8 mouse cellular contexts compared by ENCODE assay signal in the genomic region with DNA sequence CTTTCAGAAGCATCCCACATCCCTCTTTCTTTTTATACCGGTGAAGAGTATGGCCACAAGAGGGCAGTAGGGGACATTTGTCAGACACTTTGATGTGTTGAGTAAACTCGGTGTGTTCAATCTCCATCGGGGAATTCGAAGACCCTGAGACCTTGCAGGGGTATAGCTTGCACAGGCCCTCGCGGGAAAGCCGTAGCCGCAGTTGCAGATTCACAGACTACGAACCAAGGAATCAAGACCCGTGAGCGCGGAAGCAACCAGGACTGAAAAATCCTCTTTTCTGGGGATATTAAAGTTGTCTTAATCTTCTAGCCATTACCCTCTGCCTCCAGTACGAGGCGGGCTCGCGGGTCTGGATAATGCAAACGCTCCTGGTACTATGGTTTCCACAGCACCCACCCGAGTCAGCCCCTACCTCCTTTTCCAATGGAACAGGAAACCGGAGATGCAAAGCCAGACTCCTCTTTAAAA. TPM values are rescaled to one million over a fixed set of nuclear protein-coding genes. Genes with fewer than 3 reads are reported as not detected.
A peak's percentile ranks its signal among the peaks of the same experiment; 100 is the strongest.
DNase-seq lines count a peak whose midpoint lies in the region; ATAC-seq and TF ChIP-seq lines count a peak whose summit lies in the region.

No protein-coding gene starts in this region.

- H3K4me3 ChIP-seq in embryonic facial prominence, embryonic 14.5 days (ENCODE audit: low read depth, low read length) = peak overlapping the region; percentile 74
- H3K4me3 ChIP-seq in heart, embryonic 10.5 days = peak overlapping the region; percentile 79
- H3K4me3 ChIP-seq in kidney, embryonic 14.5 days (ENCODE audit: low read length) = peak overlapping the region; percentile 72
- H3K4me3 ChIP-seq in limb, embryonic 15.5 days = peak overlapping the region; percentile 65
- peak overlapping the region; percentile 94 for H3K4me3 ChIP-seq in midbrain, postnatal 0 days (ENCODE audit: low read depth, low read length)
- H3K4me3 ChIP-seq in stomach, embryonic 15.5 days (replicated peaks) = peak overlapping the region; percentile 74

- no peaks in the 10 kb centered on the region for H3K27me3 ChIP-seq in embryonic facial prominence, embryonic 14.5 days (replicated peaks; ENCODE audit: control insufficient read depth, insufficient read depth, low read length)
- 0 out of 2 replicates have a peak, but pooled peaks cover 11% of the 10 kb centered on the region for H3K27me3 ChIP-seq in heart, embryonic 10.5 days (ENCODE audit: insufficient read depth, poor library complexity, severe bottlenecking)
- 0 out of 2 replicates have a peak, but pooled peaks cover 2% of the 10 kb centered on the region for H3K27me3 ChIP-seq in kidney, embryonic 14.5 days (ENCODE audit: control insufficient read depth, insufficient read depth, low read length)
- H3K27me3 ChIP-seq in limb, embryonic 15.5 days = peaks cover 5% of the 10 kb centered on the region; the same call in 1 of the 2 replicates
- no peaks in the 10 kb centered on the region for H3K27me3 ChIP-seq in midbrain, postnatal 0 days (ENCODE audit: insufficient read depth, low read length)
- H3K27me3 ChIP-seq in stomach, embryonic 15.5 days (replicated peaks) = no peaks in the 10 kb centered on the region

- no peak overlapping the region; the same call in 1 of the 2 replicates for H3K27ac ChIP-seq in embryonic facial prominence, embryonic 14.5 days (replicated peaks; ENCODE audit: low read depth, low read length)
- no peak overlapping the region; the same call in 1 of the 2 replicates for H3K27ac ChIP-seq in heart, embryonic 10.5 days
- H3K27ac ChIP-seq in kidney, embryonic 14.5 days (ENCODE audit: low read depth, low read length) = no peak overlapping the region
- 0 out of 2 replicates have a peak overlapping the region, but pooled peaks have one; percentile 81 for H3K27ac ChIP-seq in limb, embryonic 15.5 days
- H3K27ac ChIP-seq in midbrain, postnatal 0 days (ENCODE audit: low read depth, low read length) = peak overlapping the region; percentile 80
- no peak overlapping the region for H3K27ac ChIP-seq in stomach, embryonic 15.5 days

- ATAC-seq in embryonic facial prominence, embryonic 14.5 days (ENCODE audit: low read depth) = peak; percentile 37; the same call in 1 of the 2 replicates
- ATAC-seq in kidney, embryonic 14.5 days (ENCODE audit: low FRiP score, low TSS enrichment) = 0 out of 2 replicates have a peak, but pooled peaks have one; percentile 43
- ATAC-seq in limb, embryonic 15.5 days (ENCODE audit: insufficient number of reproducible peaks, low FRiP score, low TSS enrichment, low read depth) = no peak
- ATAC-seq in midbrain, postnatal 0 days (ENCODE audit: low FRiP score) = peak; percentile 76; the same call in 1 of the 2 replicates
- ATAC-seq in stomach, embryonic 15.5 days (ENCODE audit: insufficient read depth, low FRiP score, low read depth) = no peak

- no peaks in the 10 kb centered on the region for H3K36me3 ChIP-seq in embryonic facial prominence, embryonic 14.5 days (ENCODE audit: control insufficient read depth, insufficient read depth, low read length)
- no peaks in the 10 kb centered on the region for H3K36me3 ChIP-seq in heart, embryonic 10.5 days
- no peaks in the 10 kb centered on the region for H3K36me3 ChIP-seq in kidney, embryonic 14.5 days (ENCODE audit: control insufficient read depth, insufficient read depth, low read length)
- H3K36me3 ChIP-seq in limb, embryonic 15.5 days = no peaks in the 10 kb centered on the region
- no peaks in the 10 kb centered on the region for H3K36me3 ChIP-seq in midbrain, postnatal 0 days (ENCODE audit: insufficient read depth, low read length)
- H3K36me3 ChIP-seq in stomach, embryonic 15.5 days = no peaks in the 10 kb centered on the region

- peaks cover 13% of the 10 kb centered on the region for H3K4me1 ChIP-seq in embryonic facial prominence, embryonic 14.5 days (ENCODE audit: control insufficient read depth, insufficient read depth, low read length)
- H3K4me1 ChIP-seq in heart, embryonic 10.5 days = peaks cover 44% of the 10 kb centered on the region
- peaks cover 18% of the 10 kb centered on the region for H3K4me1 ChIP-seq in kidney, embryonic 14.5 days (ENCODE audit: control insufficient read depth, insufficient read depth, low read length)
- H3K4me1 ChIP-seq in limb, embryonic 15.5 days = peaks cover 28% of the 10 kb centered on the region
- peaks cover 5% of the 10 kb centered on the region; the same call in 1 of the 2 replicates for H3K4me1 ChIP-seq in midbrain, postnatal 0 days (ENCODE audit: insufficient read depth, low read length)
- peaks cover 24% of the 10 kb centered on the region; the same call in 1 of the 2 replicates for H3K4me1 ChIP-seq in stomach, embryonic 15.5 days

- no peaks in the 10 kb centered on the region for H3K9me3 ChIP-seq in embryonic facial prominence, embryonic 14.5 days (ENCODE audit: control insufficient read depth, low read length)
- H3K9me3 ChIP-seq in heart, embryonic 10.5 days = no peaks in the 10 kb centered on the region
- H3K9me3 ChIP-seq in kidney, embryonic 14.5 days (ENCODE audit: control insufficient read depth, low read length) = no peaks in the 10 kb centered on the region
- no peaks in the 10 kb centered on the region for H3K9me3 ChIP-seq in limb, embryonic 15.5 days
- no peaks in the 10 kb centered on the region for H3K9me3 ChIP-seq in midbrain, postnatal 0 days (ENCODE audit: low read length)
- H3K9me3 ChIP-seq in stomach, embryonic 15.5 days = no peaks in the 10 kb centered on the region

- peak overlapping the region; percentile 72; the same call in 1 of the 2 replicates for H3K9ac ChIP-seq in embryonic facial prominence, embryonic 14.5 days (ENCODE audit: low read depth, low read length)
- H3K9ac ChIP-seq in kidney, embryonic 14.5 days (ENCODE audit: low read depth, low read length) = 0 out of 2 replicates have a peak overlapping the region, but pooled peaks have one; percentile 77
- H3K9ac ChIP-seq in limb, embryonic 15.5 days = no peak overlapping the region
- peak overlapping the region; percentile 85; the same call in 1 of the 2 replicates for H3K9ac ChIP-seq in midbrain, postnatal 0 days (replicated peaks; ENCODE audit: low read length, poor library complexity, severe bottlenecking)
- H3K9ac ChIP-seq in stomach, embryonic 15.5 days = no peak overlapping the region

- peak overlapping the region; percentile 97 for H3K4me2 ChIP-seq in embryonic facial prominence, embryonic 14.5 days (ENCODE audit: low read depth, low read length)
- peak overlapping the region; percentile 92 for H3K4me2 ChIP-seq in kidney, embryonic 14.5 days (replicated peaks; ENCODE audit: low read depth, low read length)
- H3K4me2 ChIP-seq in limb, embryonic 15.5 days = peak overlapping the region; percentile 92
- peak overlapping the region; percentile 88 for H3K4me2 ChIP-seq in midbrain, postnatal 0 days (ENCODE audit: low read depth, low read length, poor library complexity, severe bottlenecking)
- H3K4me2 ChIP-seq in stomach, embryonic 15.5 days = peak overlapping the region; percentile 97

- TF ChIP-seq CTCF in midbrain, postnatal 0 days (IDR thresholded peaks at IDR 0.05) = peak; percentile 81

- under 1% methylated on average over 19 of the region's 19 CpGs for WGBS in embryonic facial prominence, embryonic 14.5 days
- 2% methylated on average over 19 of the region's 19 CpGs for WGBS in heart, embryonic 10.5 days
- 2% methylated on average over 19 of the region's 19 CpGs for WGBS in kidney, embryonic 14.5 days
- 3% methylated on average over 19 of the region's 19 CpGs for WGBS in limb, embryonic 15.5 days
- under 1% methylated on average over 19 of the region's 19 CpGs for WGBS in midbrain, postnatal 0 days
- WGBS in stomach, embryonic 15.5 days = 1% methylated on average over 19 of the region's 19 CpGs

- DNase-seq in 3T3-L1 (ENCODE audit: low read depth, low spot score) = peak; percentile 95
- peak; percentile 96 for DNase-seq in brain, adult 2 months (ENCODE audit: low read depth, low spot score)
- peak; percentile 92 for DNase-seq in embryonic facial prominence, embryonic 14.5 days (ENCODE audit: low spot score)
- DNase-seq in heart, embryonic 10.5 days (ENCODE audit: low spot score) = peak; percentile 82
- DNase-seq in midbrain, postnatal 0 days (ENCODE audit: low spot score) = peak; percentile 92

RNA-seq across cellular contexts. Expression of a gene that starts 0.9 kb away (rescaled TPM):
- 12.8 and 14.8 TPM in 2 replicates for polyA plus RNA-seq in embryonic facial prominence, embryonic 14.5 days (2014; fragmentation: Nextera tagmentation; extraction: Ambion mirVana)
- polyA plus RNA-seq in heart, embryonic 10.5 days (2016; fragmentation: Nextera tagmentation; extraction: Ambion mirVana) = 5.8 and 8.2 TPM in 2 replicates
- 4.4 and 7.4 TPM in 2 replicates for polyA plus RNA-seq in kidney, embryonic 14.5 days (2014; fragmentation: Nextera tagmentation; extraction: Ambion mirVana)
- 8.1 and 8.7 TPM in 2 replicates for polyA plus RNA-seq in limb, embryonic 15.5 days (2015; fragmentation: Nextera tagmentation; extraction: Ambion mirVana)
- total RNA-seq in midbrain, postnatal 0 days (2014; rRNA removed) = 43.6 and 44.3 TPM in 2 replicates
- polyA plus RNA-seq in midbrain, postnatal 0 days (2015; fragmentation: Nextera tagmentation; extraction: Ambion mirVana) = 8.3 and 9.9 TPM in 2 replicates
- 6.6 and 8.3 TPM in 2 replicates for polyA plus RNA-seq in stomach, embryonic 15.5 days (2015; fragmentation: Nextera tagmentation; extraction: Ambion mirVana)

Comparison
In these comparisons a context has a peak if more than half of its experiments do, and no peak if none do; other contexts are left out.
1. ATAC-seq: peak in embryonic facial prominence, embryonic 14.5 days (single experiment), kidney, embryonic 14.5 days (single experiment) and midbrain, postnatal 0 days (single experiment); none in limb, embryonic 15.5 days (single experiment) and stomach, embryonic 15.5 days (single experiment).
2. H3K27ac ChIP-seq: peak in limb, embryonic 15.5 days (single experiment) and midbrain, postnatal 0 days (single experiment); none in embryonic facial prominence, embryonic 14.5 days (single experiment), heart, embryonic 10.5 days (single experiment), kidney, embryonic 14.5 days (single experiment) and stomach, embryonic 15.5 days (single experiment).
3. H3K9ac ChIP-seq: peak in embryonic facial prominence, embryonic 14.5 days (single experiment), kidney, embryonic 14.5 days (single experiment) and midbrain, postnatal 0 days (single experiment); none in limb, embryonic 15.5 days (single experiment) and stomach, embryonic 15.5 days (single experiment).
4. Peak in every context shown above with its lines, with median percentiles within 50 percentile points of each other: DNase-seq, H3K4me2 ChIP-seq and H3K4me3 ChIP-seq.